Mouse (Mus musculus) spleen, embryonic (tissue): ENCODE measurements around the gene Sp140.
"Not testable (repeated sequence)": the region's sequence is repeated elsewhere in the genome, so short reads cannot be mapped to it uniquely, and the experiment has no call there.

Experiments used
- CTCF ChIA-PET: fragments of 350-600 bp; sonication (Branson Sonifier 250); formaldehyde crosslinking; loops from one replicate; lab custom pipeline; 2022; lab: Charles Lee

Gene Sp140

DNA sequence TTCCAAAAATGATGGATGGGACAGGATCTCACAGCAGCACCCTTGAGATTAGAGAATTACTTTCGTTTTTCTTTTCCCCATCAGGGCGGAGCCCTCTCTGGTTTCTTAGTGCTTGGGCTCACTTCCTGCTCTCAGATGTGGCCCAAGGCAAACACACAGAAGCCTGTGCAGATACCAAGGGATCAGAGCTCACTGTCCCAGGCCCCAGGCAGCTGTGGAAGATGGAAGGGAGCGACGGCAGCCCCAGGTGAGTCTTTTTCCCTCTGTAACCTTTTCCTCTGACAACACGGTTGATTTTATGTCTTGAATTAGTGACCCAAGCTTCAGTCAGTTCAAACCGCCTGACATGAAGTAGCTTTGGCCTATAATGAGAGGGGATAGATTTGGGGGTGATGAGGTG lies 49.7 kb downstream of the Sp140 start, which contains the start of gene Sp100:
TSS of gene Sp100 (plus strand) at position 108 of the 400 bp plus-strand sequence.
- CTCF ChIA-PET, result interaction anchor here (0.6 kb wide), 2 partner anchors 26 to 38 kb away, joined by 7 to 20 read pairs; no protein-coding TSS in a partner anchor

DNA sequence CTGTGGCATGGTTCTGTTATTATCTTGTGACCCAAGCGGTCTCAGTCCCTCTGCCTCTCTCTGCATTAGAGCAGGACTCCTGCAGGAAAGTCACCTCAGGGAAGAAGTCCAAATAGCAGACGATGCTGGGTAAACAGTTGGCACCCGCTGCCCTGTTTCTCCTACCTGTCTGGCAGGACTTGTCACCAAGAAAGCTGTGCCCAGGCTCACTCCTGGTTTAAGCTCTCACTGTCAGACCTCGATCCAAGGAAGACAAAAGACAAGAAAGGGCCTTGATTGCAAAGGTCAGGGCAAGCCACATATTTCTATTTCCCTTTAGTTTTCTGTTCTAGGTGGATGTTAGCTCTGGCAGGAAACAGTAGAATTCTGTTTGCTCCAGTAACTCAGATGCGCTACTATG lies 50.3 kb downstream of the Sp140 start:
- CTCF ChIA-PET, result not testable (repeated sequence)

- CTCF ChIA-PET, result interaction anchor here (0.7 kb wide), 1 partner anchor 26 kb away, joined by 4 read pairs; no protein-coding TSS in a partner anchor
Observed at GRCm38 (mm10) chr1:85651770-85652275, 51.6 kb downstream of the Sp140 start.

DNA sequence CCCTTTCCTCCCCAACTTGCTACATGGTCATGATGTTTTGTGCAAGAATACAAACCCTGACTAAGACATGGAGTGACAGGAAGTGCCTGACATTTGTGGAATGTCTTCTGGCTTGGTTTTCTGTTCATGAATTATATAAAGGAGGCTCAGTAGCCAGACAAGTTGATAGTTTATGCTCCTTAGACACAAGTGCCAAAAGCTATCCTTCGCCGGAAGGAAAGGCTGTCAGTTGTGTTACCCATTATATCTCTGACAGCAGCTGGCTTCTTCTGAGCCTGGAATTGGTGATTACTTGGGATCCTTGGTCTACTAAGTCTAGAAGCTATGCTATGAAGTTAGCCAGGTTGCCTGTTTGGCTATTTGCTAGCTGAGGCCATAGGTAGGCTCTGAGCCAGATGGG lies 57.0 kb downstream of the Sp140 start:
- CTCF ChIA-PET, result not testable (repeated sequence)

- CTCF ChIA-PET, result interaction anchor here (0.6 kb wide), 1 partner anchor 131 kb away, joined by 3 read pairs; no protein-coding TSS in a partner anchor
Observed at GRCm38 (mm10) chr1:85664266-85664665, 64.1 kb downstream of the Sp140 start.

DNA sequence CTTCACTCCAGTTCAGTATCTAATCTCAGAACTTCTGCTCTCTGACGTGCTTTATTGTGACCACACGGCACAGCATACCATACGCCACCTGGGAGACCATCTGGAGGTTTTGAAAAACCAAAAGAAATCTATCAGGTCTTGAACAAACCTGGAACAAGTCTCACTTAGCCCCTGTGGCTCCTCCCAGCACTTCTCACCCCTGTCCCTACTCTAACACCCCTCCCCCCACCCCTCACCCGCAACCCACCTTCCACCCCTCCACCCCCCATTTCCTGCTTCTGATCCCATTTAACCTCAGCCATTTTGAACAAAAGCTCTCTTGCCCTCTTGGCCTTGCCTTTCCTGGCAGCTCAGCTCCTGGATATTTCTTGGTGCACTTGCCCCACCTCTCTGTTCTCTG lies 80.0 kb downstream of the Sp140 start:
- CTCF ChIA-PET, result no interaction called here

DNA sequence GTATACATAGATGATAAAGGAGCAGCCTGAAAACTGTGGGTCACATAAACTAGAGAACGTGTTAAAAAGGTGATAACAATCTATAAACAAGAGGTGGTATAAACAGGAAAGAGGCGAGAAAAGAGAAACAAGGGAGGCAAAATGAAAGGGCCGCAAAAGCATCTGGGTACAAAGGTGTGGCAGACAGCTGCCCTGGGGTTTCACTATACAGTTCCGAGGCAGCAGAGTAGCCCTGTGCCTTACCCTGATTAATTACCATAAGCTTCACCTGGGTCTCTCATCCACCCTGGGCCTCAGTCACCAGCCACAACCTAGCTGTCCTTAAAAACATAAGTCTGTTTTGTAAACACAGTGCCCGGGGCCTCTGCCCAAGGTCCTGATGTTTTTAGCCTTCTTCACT lies 86.5 kb downstream of the Sp140 start:
- CTCF ChIA-PET, result interaction anchor here (1.1 to 1.3 kb wide), 2 partner anchors 13 to 15 kb away, joined by 3 to 4 read pairs; no protein-coding TSS in a partner anchor

DNA sequence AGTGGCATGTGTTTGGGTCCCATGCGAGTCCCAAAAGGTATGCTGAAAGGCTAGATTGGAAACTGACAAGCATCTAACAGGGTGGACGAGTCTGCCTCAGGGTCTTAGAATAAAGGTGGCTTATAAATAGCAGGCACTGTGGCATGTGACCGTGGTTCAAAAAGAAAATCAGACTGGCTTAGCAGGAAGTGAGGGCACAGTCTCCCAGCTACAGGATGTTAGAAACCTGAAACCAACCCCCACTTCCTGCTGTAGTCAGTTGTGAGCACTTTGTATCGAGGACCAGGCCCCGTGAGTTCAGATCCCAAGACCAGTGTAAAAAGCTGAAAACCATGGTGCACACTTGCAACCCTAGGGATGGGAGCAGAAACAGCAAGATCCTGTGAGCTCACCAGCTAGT lies 87.2 kb downstream of the Sp140 start:
- CTCF ChIA-PET, result no interaction called here

- CTCF ChIA-PET, result no interaction called here
Observed at GRCm38 (mm10) chr1:85690544-85690943, 90.4 kb downstream of the Sp140 start.

GRCm38 (mm10) chr1:85692281-85692680 lies 92.1 kb downstream of the Sp140 start:
- CTCF ChIA-PET, result no interaction called here

DNA sequence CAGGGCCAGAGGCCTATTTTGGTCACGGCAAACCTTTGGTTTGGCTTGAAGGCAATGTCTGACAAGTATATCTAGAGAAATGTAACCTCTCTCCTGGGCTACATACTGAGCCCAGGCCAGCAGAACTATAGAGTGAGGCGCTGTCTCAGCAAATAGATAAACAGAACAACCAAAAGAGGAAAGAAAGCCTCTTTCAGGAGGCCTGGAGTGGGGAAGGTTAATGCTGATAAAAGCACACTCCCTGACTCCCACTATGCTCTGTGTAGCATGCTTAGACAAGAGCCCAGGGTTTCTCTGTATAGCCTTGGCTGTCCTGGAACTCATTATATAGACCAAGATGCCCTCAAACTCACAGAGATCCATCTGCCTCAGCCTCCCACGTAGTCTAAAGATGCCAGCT lies 93.1 kb downstream of the Sp140 start:
- CTCF ChIA-PET, result no interaction called here
